Mouse (Mus musculus) kidney, embryonic 16.5 days (tissue): ENCODE results near the gene Ubox5. TPM values are rescaled to one million over a fixed set of nuclear protein-coding genes. Genes with fewer than 3 reads are reported as not detected.

Experiments
- ATAC-seq: fragments of 200-750 bp; cut with Nextera tagmentation; 2 replicates; pipeline ENCODE4 v1.8.0; 2017; ENCODE audit warnings: moderate TSS enrichment; ENCODE audit not compliant: low FRiP score, low TSS enrichment
- H3K27ac ChIP-seq: fragments of 300-500 bp; sonication (generic); 2 replicates; pipeline ENCODE4 v1.5.1; 2014; ENCODE audit warnings: low read length
- H3K27me3 ChIP-seq: fragments of 300-500 bp; sonication (generic); 2 replicates; pipeline ENCODE4 v1.6.1; 2014; ENCODE audit warnings: low read length, control low read depth, mixed read lengths; ENCODE audit not compliant: insufficient read depth
- H3K36me3 ChIP-seq: fragments of 300-500 bp; sonication (generic); 2 replicates; pipeline ENCODE4 v1.6.1; 2014; ENCODE audit warnings: low read length, control low read depth, mixed read lengths; ENCODE audit not compliant: insufficient read depth
- H3K4me1 ChIP-seq: fragments of 300-500 bp; sonication (generic); 2 replicates; pipeline ENCODE4 v1.6.1; 2014; ENCODE audit warnings: low read length, control low read depth, mixed read lengths; ENCODE audit not compliant: insufficient read depth
- H3K4me2 ChIP-seq: fragments of 300-500 bp; sonication (generic); replicated peaks from 2 replicates; pipeline ENCODE4 v1.6.1; 2014; ENCODE audit warnings: low read depth, low read length
- H3K4me3 ChIP-seq: fragments of 300-500 bp; sonication (generic); 2 replicates; pipeline ENCODE4 v1.5.1; 2014; ENCODE audit warnings: mild to moderate bottlenecking, low read length
- H3K9ac ChIP-seq: fragments of 300-500 bp; sonication (generic); replicated peaks from 2 replicates; pipeline ENCODE4 v1.6.1; 2014; ENCODE audit warnings: low read length
- H3K9me3 ChIP-seq: fragments of 300-500 bp; sonication (generic); 2 replicates; pipeline ENCODE4 v1.6.1; 2016; ENCODE audit warnings: low read length, control low read depth
- WGBS: fragments of 180-500 bp; shearing (Covaris S2); extraction: QIAGEN DNeasy Blood & Tissue Kit; methylation state at CpG from one replicate; pipeline ENCODE4 v1.1.7; 2014; 5-methylcytosine and 5-hydroxymethylcytosine counted together
- polyA plus RNA-seq: library from polyadenylated mRNA; unstranded; fragments of >200 nt; fragmentation: Nextera tagmentation; extraction: Ambion mirVana; gene quantifications from 2 replicates; pipeline ENCODE4 v1.2.1, GENCODE M21; 2015

Ubox5 gene
- polyA plus RNA-seq, 1 experiment from 2014 or later: 14.3 TPM

DNA sequence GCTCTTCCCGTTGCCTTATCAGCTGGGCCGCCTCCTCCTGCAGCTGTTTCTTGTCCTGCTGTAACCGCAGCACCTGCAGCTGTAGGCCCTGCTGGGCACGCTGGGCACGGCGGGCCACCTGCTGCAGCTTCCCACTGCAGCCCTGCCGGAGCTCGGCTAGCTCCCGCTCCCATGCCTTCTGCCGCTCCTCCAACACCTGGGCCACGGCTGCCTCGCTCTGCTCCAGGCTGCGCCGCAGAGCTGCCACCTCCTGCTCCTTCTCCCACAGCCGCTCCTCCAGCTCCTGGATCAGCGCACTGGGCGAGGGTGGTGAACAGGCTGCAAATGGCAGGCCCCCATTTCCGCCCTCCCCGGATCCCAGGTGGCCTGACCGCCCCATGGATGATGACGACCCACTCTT is 6.0 kb upstream of the Ubox5 start:
- Histone ChIP-seq H3K27ac (no peak overlapping the region), H3K9ac (peak overlapping the region; percentile 42; the same call in 1 of the 2 replicates), H3K36me3 (no peaks in the 10 kb centered on the region), H3K4me1 (peaks cover 41% of the 10 kb centered on the region), H3K27me3 (peaks cover 21% of the 10 kb centered on the region), H3K4me2 (peak overlapping the region; percentile 59), H3K9me3 (no peaks in the 10 kb centered on the region), H3K4me3 (peak overlapping the region; percentile 33)
- WGBS: 23% methylated on average over 21 of the region's 21 CpGs
- ATAC-seq: 0 out of 2 replicates have a peak, but pooled peaks have one; percentile 21

GRCm38 (mm10) chr2:130634739-130635411 is 5.0 kb upstream of the Ubox5 start:
- Histone ChIP-seq H3K4me3 (peak overlapping the region; percentile 33), H3K9ac (peak overlapping the region; percentile 42), H3K4me1 (peaks cover 41% of the 10 kb centered on the region), H3K27me3 (peaks cover 21% of the 10 kb centered on the region), H3K9me3 (no peaks in the 10 kb centered on the region), H3K36me3 (no peaks in the 10 kb centered on the region), H3K4me2 (peak overlapping the region; percentile 59), H3K27ac (no peak overlapping the region)
- 5% methylated on average over 38 of the region's 38 CpGs for WGBS
- peak; percentile 44; the same call in 1 of the 2 replicates for ATAC-seq

- Histone ChIP-seq H3K4me2 (peak overlapping the region; percentile 59), H3K4me3 (peak overlapping the region; percentile 33), H3K4me1 (peaks cover 41% of the 10 kb centered on the region), H3K27me3 (peaks cover 21% of the 10 kb centered on the region), H3K9ac (peak overlapping the region; percentile 42), H3K9me3 (no peaks in the 10 kb centered on the region), H3K27ac (no peak overlapping the region), H3K36me3 (no peaks in the 10 kb centered on the region)
- no peak for ATAC-seq
- WGBS: 24% methylated on average over 14 of the region's 14 CpGs
Observed at GRCm38 (mm10) chr2:130634006-130634738, 4.3 kb upstream of the Ubox5 start.

DNA sequence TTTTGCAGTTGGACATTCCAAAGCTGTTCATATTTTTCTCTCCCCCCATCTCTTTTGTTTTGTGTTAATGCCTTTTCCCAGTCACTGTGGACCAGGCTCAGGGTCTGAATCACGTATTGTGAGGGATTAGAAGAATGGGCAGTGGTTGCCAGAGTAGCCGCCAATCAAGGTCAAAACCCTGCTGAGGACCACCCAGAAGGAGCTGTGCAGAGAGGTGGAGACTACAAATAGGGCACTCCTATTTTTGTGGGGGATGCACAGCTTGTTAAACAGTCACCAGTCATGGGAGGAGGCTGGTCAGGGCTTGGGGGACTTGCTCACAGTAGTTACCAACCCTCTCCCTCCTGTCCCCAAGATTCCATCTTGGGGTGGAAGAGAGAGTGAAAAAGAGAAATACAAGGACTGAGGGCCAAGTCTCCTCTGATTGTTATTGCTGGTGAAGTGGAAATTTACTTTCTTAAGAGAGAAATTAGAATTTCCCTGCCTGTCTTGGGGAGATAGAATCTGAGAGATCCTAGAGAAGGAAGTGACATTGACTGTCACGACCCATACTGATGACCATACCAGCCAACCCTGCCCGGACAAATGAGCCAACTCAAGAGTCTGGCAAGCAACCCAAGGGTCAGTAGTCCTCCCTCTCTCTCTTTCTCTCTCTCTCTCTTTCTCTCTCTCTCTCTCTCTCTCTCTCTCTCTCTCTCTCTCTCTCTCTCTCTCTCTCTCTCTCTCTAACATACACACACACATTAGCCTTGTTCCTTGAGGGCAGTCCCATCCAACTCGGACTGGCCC is 3.2 kb upstream of the Ubox5 start:
- H3K4me2 ChIP-seq: no peak overlapping the region
- no peak overlapping the region for H3K4me3 ChIP-seq
- H3K4me1 ChIP-seq: peaks cover 41% of the 10 kb centered on the region
- H3K9me3 ChIP-seq: no peaks in the 10 kb centered on the region
- ATAC-seq: no peak
- H3K9ac ChIP-seq: no peak overlapping the region
- H3K36me3 ChIP-seq: no peaks in the 10 kb centered on the region
- no peak overlapping the region for H3K27ac ChIP-seq
- 60% methylated on average over 5 of the region's 5 CpGs for WGBS
- peaks cover 21% of the 10 kb centered on the region for H3K27me3 ChIP-seq

DNA sequence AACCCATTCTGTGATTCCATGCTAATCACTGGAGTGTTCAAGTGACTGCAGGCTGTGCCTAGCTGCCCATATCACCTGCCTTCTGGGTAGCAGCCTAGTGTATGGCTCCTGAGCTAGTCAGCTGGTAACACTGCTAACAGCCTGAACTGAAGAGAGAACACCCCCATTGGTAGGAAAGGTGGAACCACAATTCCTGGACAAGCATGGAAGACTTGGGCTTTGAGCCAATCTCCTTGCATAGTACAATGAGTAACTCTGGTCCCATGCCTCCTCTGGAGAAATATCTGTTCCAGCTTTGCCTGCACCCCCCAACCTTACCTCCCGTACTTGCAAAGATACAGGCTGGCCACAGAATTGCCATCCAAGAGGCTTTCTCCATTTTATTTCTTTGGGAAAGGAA is 2.6 kb upstream of the Ubox5 start:
- WGBS: 74% methylated on average over 1 of the region's 1 CpGs
- H3K36me3 ChIP-seq: peaks cover 3% of the 10 kb centered on the region; the same call in 1 of the 2 replicates
- no peak overlapping the region for H3K9ac ChIP-seq
- H3K4me1 ChIP-seq: peaks cover 37% of the 10 kb centered on the region
- no peak overlapping the region for H3K4me3 ChIP-seq
- no peaks in the 10 kb centered on the region for H3K9me3 ChIP-seq
- ATAC-seq: no peak
- H3K27ac ChIP-seq: no peak overlapping the region
- H3K4me2 ChIP-seq: no peak overlapping the region
- H3K27me3 ChIP-seq: peaks cover 21% of the 10 kb centered on the region

GRCm38 (mm10) chr2:130629080-130629838 is 579 bp downstream of the Ubox5 start:
- Histone ChIP-seq H3K36me3 (peaks cover 15% of the 10 kb centered on the region), H3K4me1 (peaks cover 16% of the 10 kb centered on the region), H3K9me3 (no peaks in the 10 kb centered on the region), H3K4me2 (peak overlapping the region; percentile 88), H3K4me3 (peak overlapping the region; percentile 97), H3K9ac (peak overlapping the region; percentile 89), H3K27ac (peak overlapping the region; percentile 48), H3K27me3 (peaks cover 7% of the 10 kb centered on the region; the same call in 1 of the 2 replicates)
- ATAC-seq: peak; percentile 55
- 2% methylated on average over 37 of the region's 37 CpGs for WGBS

DNA sequence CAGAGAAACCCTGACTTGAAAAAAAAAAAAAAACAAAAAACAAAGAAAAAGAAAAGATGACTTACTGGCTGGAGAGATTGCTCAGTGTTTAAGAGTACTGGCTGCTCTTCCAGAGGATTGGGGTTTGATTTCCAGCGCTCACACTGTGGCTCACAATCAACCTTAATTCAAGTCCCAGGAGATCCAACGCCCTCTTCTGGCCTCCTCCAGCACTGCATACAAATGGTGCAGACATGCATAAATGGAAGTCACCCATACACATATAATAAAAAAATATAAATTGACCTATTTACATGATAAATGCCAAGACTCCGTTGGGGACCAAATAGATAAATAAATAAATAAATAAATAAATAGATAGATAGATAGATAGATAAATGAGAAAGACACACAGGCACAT is 1.4 kb downstream of the Ubox5 start:
- Histone ChIP-seq H3K4me1 (peaks cover 11% of the 10 kb centered on the region), H3K4me3 (no peak overlapping the region; the same call in 1 of the 2 replicates), H3K36me3 (peaks cover 17% of the 10 kb centered on the region), H3K4me2 (peak overlapping the region; percentile 88), H3K9ac (no peak overlapping the region), H3K27me3 (no peaks in the 10 kb centered on the region), H3K27ac (no peak overlapping the region), H3K9me3 (no peaks in the 10 kb centered on the region)
- ATAC-seq: no peak
- WGBS: 64% methylated on average over 3 of the region's 3 CpGs

DNA sequence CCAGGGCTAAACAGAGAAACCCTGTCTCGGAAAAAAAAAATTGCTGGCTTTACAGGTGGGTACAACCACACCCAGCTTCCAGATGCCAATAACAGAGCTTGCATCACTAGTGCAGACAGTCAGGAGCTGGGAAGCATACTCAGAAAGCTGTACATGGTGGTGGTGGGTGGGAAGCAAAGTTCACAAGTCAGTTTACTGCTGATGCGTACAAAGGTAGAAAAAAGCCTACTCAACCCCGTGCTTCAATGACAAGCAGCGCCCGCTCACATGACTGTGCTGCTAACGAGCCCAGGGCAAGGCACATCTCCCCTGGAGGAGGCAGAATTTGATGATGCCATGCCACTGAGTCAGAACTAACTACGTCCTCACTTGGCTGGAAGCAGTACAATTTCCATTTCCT is 10.9 kb downstream of the Ubox5 start:
- WGBS: 91% methylated on average over 7 of the region's 7 CpGs
- Histone ChIP-seq H3K27me3 (no peaks in the 10 kb centered on the region), H3K9ac (no peak overlapping the region)

DNA sequence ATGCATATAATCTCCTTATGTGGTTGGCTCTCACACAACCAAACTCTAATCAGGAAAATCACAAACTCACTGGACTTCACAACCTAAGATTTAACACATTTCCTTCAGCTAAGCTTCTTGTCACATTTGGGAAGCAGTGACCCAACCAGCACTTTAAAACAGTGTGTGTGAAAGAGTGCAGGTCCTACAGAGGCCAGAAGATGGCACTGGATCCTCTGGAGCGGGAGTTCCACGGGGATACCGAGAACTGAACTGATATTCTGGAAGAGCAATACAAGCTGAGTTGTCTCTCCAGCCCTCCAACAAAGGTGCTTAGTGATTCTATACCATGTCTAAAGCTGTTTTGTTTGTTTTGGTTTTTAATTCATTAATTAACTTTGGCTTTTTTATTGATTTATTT is 16.7 kb downstream of the Ubox5 start:
- Histone ChIP-seq H3K27me3 (no peaks in the 10 kb centered on the region), H3K4me2 (no peak overlapping the region), H3K4me1 (no peaks in the 10 kb centered on the region), H3K27ac (no peak overlapping the region), H3K9me3 (no peaks in the 10 kb centered on the region), H3K9ac (no peak overlapping the region), H3K4me3 (no peak overlapping the region), H3K36me3 (peaks cover 26% of the 10 kb centered on the region)
- no peak for ATAC-seq
- 71% methylated on average over 3 of the region's 3 CpGs for WGBS

More for the DNA sequence above, 10.9 kb downstream of the Ubox5 start:
- Histone ChIP-seq H3K4me2 (no peak overlapping the region), H3K36me3 (peaks cover 34% of the 10 kb centered on the region), H3K4me3 (no peak overlapping the region), H3K9me3 (no peaks in the 10 kb centered on the region), H3K4me1 (no peaks in the 10 kb centered on the region), H3K27ac (no peak overlapping the region)
- ATAC-seq: no peak
